Mouse (Mus musculus) layer of hippocampus, adult 2 months (tissue): Measurements from ENCODE around the gene Nog. TPM values are rescaled to one million over a fixed set of nuclear protein-coding genes. Genes with fewer than 3 reads are reported as not detected.

Experiments
- DNase-seq, 2 experiments: peaks; one replicate each; pipeline ENCODE4 v3.0.0; 2022; ENCODE audit warnings: low spot score in 2 of 2
- H3K27ac ChIP-seq: fragments of 200-600 bp; 2 replicates; pipeline ENCODE4 v1.8.1; 2022
- H3K4me3 ChIP-seq: fragments of 200-600 bp; 2 replicates; pipeline ENCODE4 v1.8.1; 2022; ENCODE audit warnings: mild to moderate bottlenecking
- CTCF ChIP-seq: fragments of 200-600 bp; conservative IDR thresholded peaks from 2 replicates; pipeline ENCODE4 v1.8.1; 2022; ENCODE audit warnings: antibody characterized with exemption, mild to moderate bottlenecking, moderate library complexity
- long read RNA-seq, 2 experiments: library from polyadenylated mRNA; stranded (forward); transcript quantifications; one replicate each; pipeline ENCODE4 v2.0.0; 2021; ENCODE audit warnings: borderline mapping rate in 2 of 2
- total RNA-seq, 2 experiments: library from RNA; stranded (reverse); gene quantifications; 2 replicates each; pipeline ENCODE4 v1.2.3; 2021

Nog gene
- 1 to 10 TPM; 8.0 to 8.6 TPM for total RNA-seq
- long read RNA-seq, experiment 1, transcript Nog-201 (1 exons, 1,695 nt) = major isoform, 5 of 5 reads
- long read RNA-seq, experiment 1, partial matches to known transcripts = 0 of 5 reads
- long read RNA-seq, experiment 1, other reads (novel, unspliced or antisense) = 0 of 5 reads
- long read RNA-seq, experiment 2, transcript Nog-201 (1 exons, 1,695 nt) = major isoform, 9 of 9 reads
- long read RNA-seq, experiment 2, partial matches to known transcripts = 0 of 9 reads
- long read RNA-seq, experiment 2, other reads (novel, unspliced or antisense) = 0 of 9 reads

- DNase-seq = peak; percentile 37 to 51
- no peak; the same call in 1 of the 2 replicates for TF ChIP-seq CTCF
- Histone ChIP-seq H3K27ac (peak within 1 kb of the TSS; percentile 72), H3K4me3 (peak within 1 kb of the TSS; percentile 76)
Observed at GRCm38 (mm10) chr11:89302056-89302815, at the start of gene Nog. Gene Nog (minus strand): TSS chr11:89302332.

GRCm38 (mm10) chr11:89340238-89340637, 38.1 kb upstream of the Nog start:
- no peak overlapping the region for H3K27ac ChIP-seq
- no peak for TF ChIP-seq CTCF
- no peak overlapping the region for H3K4me3 ChIP-seq
- no peak for DNase-seq

GRCm38 (mm10) chr11:89339783-89340182, 37.7 kb upstream of the Nog start:
- TF ChIP-seq CTCF = no peak
- H3K27ac ChIP-seq = no peak overlapping the region
- no peak for DNase-seq
- no peak overlapping the region for H3K4me3 ChIP-seq

GRCm38 (mm10) chr11:89337910-89338309, 35.8 kb upstream of the Nog start:
- TF ChIP-seq CTCF = no peak
- no peak for DNase-seq
- H3K4me3 ChIP-seq = no peak overlapping the region
- no peak overlapping the region for H3K27ac ChIP-seq

GRCm38 (mm10) chr11:89327089-89327881, 25.2 kb upstream of the Nog start:
- H3K27ac ChIP-seq = no peak overlapping the region
- no peak for DNase-seq
- H3K4me3 ChIP-seq = no peak overlapping the region
- no peak for TF ChIP-seq CTCF

GRCm38 (mm10) chr11:89321775-89322174, 19.6 kb upstream of the Nog start:
- H3K27ac ChIP-seq = no peak overlapping the region
- TF ChIP-seq CTCF = no peak
- no peak overlapping the region for H3K4me3 ChIP-seq
- DNase-seq = no peak

GRCm38 (mm10) chr11:89319675-89320074, 17.5 kb upstream of the Nog start:
- no peak for DNase-seq
- H3K4me3 ChIP-seq = no peak overlapping the region
- no peak for TF ChIP-seq CTCF
- H3K27ac ChIP-seq = no peak overlapping the region

- no peak for TF ChIP-seq CTCF
- Histone ChIP-seq H3K4me3 (no peak overlapping the region), H3K27ac (no peak overlapping the region)
- no peak for DNase-seq
Observed at GRCm38 (mm10) chr11:89318324-89318723, 16.2 kb upstream of the Nog start.

- DNase-seq = no peak
- TF ChIP-seq CTCF = no peak
- Histone ChIP-seq H3K4me3 (no peak overlapping the region), H3K27ac (no peak overlapping the region)
Observed at GRCm38 (mm10) chr11:89317757-89318156, 15.6 kb upstream of the Nog start.

- TF ChIP-seq CTCF = no peak
- no peak for DNase-seq
- Histone ChIP-seq H3K4me3 (no peak overlapping the region), H3K27ac (no peak overlapping the region)
Observed at GRCm38 (mm10) chr11:89314374-89314773, 12.2 kb upstream of the Nog start.

GRCm38 (mm10) chr11:89312378-89312777, 10.2 kb upstream of the Nog start:
- Histone ChIP-seq H3K27ac (no peak overlapping the region), H3K4me3 (no peak overlapping the region)
- TF ChIP-seq CTCF = no peak

GRCm38 (mm10) chr11:89310217-89310616, 8.1 kb upstream of the Nog start:
- DNase-seq = no peak
- Histone ChIP-seq H3K4me3 (no peak overlapping the region), H3K27ac (no peak overlapping the region)
- TF ChIP-seq CTCF = no peak

More at GRCm38 (mm10) chr11:89312378-89312777, 10.2 kb upstream of the Nog start:
- DNase-seq = no peak

- peak; percentile 83 for TF ChIP-seq CTCF
- peak overlapping the region; percentile 49 for H3K4me3 ChIP-seq
- DNase-seq = peak; percentile 83 to 93
- no peak overlapping the region for H3K27ac ChIP-seq
Observed at GRCm38 (mm10) chr11:89303421-89303820, 1.3 kb upstream of the Nog start.
